Mouse (Mus musculus): Measurements from ENCODE around the gene Clpx.

The Clpx gene

DNA sequence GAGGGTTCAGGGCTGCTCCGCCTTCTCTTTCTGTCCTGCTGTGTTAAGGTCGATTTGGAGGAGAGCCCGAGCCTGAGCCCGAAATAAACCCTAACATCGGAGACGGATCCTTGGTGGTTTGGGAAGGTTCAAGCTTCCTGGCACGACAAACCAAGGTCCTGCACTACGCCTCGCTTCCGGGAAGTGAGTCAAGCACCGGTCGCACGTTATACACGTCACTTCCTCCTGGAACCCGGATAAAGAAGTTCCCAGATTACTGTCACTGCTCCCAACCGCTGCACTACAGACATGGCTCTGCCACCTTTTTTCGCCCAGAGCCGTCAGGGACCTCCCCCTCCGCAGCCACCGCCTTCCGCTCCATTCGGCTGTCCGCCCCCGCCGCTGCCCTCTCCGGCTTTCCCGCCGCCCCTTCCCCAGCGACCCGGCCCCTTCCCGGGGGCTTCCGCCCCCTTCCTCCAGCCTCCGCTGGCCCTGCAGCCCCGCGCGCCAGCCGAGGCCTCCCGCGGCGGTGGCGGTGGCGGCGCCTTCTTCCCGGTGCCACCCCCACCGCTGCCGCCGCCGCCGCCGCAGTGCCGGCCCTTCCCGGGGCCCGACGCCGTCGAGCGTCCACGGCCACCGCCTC lies 51.9 kb downstream of the Clpx start, which contains the start of gene Pdcd7:
Pdcd7 (plus strand) TSS at position 251 of the 622 bp plus-strand sequence.
- peak; percentile 98 for DNase-seq (ENCODE audit: extremely low spot score, low read depth, low spot score)

- DNase-seq (ENCODE audit: extremely low spot score, low read depth, low spot score) = no peak
These were observed 52.5 kb downstream of the Clpx start for GRCm38 (mm10) chr9:65346476-65347111.

- DNase-seq (ENCODE audit: extremely low spot score, low read depth, low spot score) = no peak
These were observed 53.2 kb downstream of the Clpx start for GRCm38 (mm10) chr9:65347112-65347850.

DNA sequence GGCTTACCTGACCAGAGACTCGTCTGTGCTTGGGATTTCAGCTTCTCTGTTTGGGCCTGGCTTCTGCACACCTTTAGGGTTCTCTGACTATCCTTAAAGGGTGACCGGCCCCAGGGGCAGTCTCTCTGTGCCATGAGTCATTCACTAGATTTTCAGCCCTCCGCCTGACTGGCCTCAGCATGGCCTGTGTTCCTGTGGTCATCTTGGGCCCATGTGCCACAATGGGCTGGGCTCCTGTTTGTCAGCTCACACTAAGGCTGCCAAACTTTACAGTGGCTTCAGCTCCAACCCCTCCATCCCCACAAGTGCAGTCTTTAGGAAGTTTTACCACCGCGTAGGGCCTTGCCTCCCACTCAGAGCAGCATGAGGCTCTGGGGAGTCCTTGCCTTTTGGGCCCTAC lies 59.2 kb downstream of the Clpx start:
- no peak for DNase-seq (ENCODE audit: extremely low spot score, low read depth, low spot score)

DNA sequence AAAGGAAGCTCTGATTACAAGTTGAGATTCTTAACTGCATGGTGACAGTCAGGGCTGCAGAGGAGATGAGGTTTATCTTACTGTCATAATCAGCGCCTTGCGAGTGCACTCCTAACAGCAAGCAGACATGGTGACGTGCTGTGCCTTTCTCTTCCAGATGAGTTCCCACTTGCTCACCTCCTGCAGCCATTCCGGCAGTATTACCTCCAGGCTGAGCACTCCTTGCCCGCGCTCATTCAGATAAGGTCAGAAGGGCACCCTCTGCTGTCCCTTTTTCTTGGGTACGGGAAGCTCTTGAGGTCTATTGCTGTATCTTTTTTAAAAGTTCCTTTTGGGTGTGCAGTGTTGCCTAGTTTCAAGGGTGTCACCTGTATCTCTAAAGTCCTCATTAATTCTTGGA lies 62.5 kb downstream of the Clpx start:
- no peak for DNase-seq (ENCODE audit: extremely low spot score, low read depth, low spot score)

- DNase-seq (ENCODE audit: extremely low spot score, low read depth, low spot score) = no peak
These were observed 62.9 kb downstream of the Clpx start for GRCm38 (mm10) chr9:65356971-65357370.

DNA sequence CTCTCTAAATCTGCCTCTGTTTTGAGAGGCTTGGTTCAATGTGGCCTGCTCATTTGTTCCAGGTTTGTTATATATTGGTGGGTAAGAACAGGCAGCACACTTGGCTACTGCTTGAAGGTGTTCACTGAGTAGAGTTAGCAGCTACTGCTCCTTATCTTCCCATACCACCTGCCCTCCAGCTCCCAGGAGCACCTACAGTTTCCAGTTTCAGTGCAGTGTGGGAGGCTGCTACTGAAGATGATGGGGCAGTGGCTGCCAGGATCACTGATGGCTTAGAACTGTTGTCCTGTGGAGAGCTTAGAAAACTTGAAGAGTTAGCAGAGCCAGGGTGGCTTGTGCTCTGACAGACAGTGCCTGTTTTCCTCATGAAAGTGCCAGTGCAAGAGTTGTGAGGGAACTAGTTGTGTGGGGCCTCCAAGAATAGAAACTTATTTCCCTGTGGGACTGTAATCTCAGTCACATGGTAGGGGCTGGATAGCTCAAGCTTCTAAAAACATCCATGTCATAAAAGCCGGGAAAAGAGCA lies 65.0 kb downstream of the Clpx start:
- DNase-seq (ENCODE audit: extremely low spot score, low read depth, low spot score) = no peak

GRCm38 (mm10) chr9:65360641-65361448 lies 66.8 kb downstream of the Clpx start, which contains the start of gene Ubap1l:
Gene Ubap1l (plus strand): TSS chr9:65361041.
- no peak for DNase-seq (ENCODE audit: extremely low spot score, low read depth, low spot score)

DNA sequence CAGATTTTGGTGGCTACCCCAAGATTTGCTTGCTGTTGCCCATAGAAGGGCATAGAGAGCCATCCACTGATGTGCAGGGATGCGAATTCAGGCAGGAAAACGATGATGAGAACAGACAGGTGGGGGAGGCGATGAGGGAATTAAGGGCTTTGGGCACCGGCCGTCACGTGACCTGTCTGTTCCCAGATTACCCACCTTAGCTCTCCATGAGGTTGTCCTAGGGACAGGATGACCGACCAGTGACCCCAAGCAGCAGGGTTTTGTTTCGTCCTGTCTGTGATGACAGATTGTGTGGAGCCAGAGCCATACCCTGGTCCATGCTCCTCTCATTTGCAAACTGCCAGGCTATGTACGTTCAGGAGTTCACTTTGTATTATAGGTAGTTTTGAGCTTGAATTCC lies 69.6 kb downstream of the Clpx start:
- DNase-seq (ENCODE audit: extremely low spot score, low read depth, low spot score) = no peak

GRCm38 (mm10) chr9:65365721-65366120 lies 71.7 kb downstream of the Clpx start:
- no peak for DNase-seq (ENCODE audit: extremely low spot score, low read depth, low spot score)

- no peak for DNase-seq (ENCODE audit: extremely low spot score, low read depth, low spot score)
These were observed 77.7 kb downstream of the Clpx start for GRCm38 (mm10) chr9:65371756-65372155.

GRCm38 (mm10) chr9:65372449-65372848 lies 78.4 kb downstream of the Clpx start:
- no peak for DNase-seq (ENCODE audit: extremely low spot score, low read depth, low spot score)

DNA sequence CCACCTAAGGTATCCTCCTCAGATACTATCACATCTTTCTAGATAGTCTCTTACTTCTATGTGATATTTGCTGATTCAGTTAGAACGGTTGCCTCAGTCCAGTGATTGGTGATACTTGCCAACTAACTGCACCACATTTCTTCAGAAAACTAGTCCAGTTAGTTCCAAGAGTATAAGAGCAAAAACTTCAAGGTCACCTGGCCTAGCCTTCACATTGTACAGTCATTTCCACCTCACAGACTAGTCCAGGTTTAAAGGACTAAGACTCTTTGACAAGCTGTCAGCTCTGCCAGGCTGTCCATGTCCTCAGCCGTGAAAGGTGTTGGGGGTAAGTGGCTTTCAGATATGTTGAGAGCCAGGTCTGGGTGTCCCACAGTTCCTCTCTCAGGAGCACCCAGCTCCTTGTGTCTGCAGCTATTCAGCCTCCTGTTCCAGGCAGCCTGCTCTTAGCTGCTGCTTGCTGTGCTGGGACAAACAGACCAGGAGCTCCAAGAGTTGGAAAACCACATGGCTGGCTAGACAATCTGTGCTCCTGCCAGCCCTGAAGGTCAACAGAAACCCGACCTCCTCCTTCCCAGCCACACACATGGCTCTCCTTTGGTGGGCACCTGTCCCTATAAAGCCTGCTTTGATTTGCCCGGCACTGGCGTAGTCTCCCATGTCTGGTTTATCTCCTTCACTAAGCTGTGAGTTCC lies 80.6 kb downstream of the Clpx start:
- DNase-seq (ENCODE audit: extremely low spot score, low read depth, low spot score) = no peak

- DNase-seq (ENCODE audit: extremely low spot score, low read depth, low spot score) = no peak
These were observed 81.3 kb downstream of the Clpx start for GRCm38 (mm10) chr9:65375163-65375934.
